Mouse (Mus musculus): ENCODE results near the gene Fnbp1. TPM values are rescaled to one million over a fixed set of nuclear protein-coding genes. Genes with fewer than 3 reads are reported as not detected.

Gene Fnbp1
- 206 TPM for total RNA-seq (2023)

GRCm38 (mm10) chr2:31141867-31142454 is at the start of gene Fnbp1:
TSS of gene Fnbp1 (minus strand) at chr2:31142008.

GRCm38 (mm10) chr2:31151892-31152812 is 10.3 kb upstream of the Fnbp1 start, which contains the start of gene Gpr107:
TSS of gene Gpr107 (plus strand) at chr2:31152316.

GRCm38 (mm10) chr2:30981790-30982513 is 159.9 kb downstream of the Fnbp1 start, which contains the start of the genes BC005624 and Usp20:
TSS of gene BC005624 (minus strand) at chr2:30982201.
TSS of gene Usp20 (plus strand) at chr2:30982279.

Other genes starting within 250 kb of the Fnbp1 start
- not detected for gene Ptges, start 212.1 kb downstream of the Fnbp1 start, total RNA-seq (2023)
- 42.0 TPM for gene Tor1b, start 189.0 kb downstream of the Fnbp1 start, total RNA-seq (2023)
- 40.3 TPM for gene Tor1a, start 174.1 kb downstream of the Fnbp1 start, total RNA-seq (2023)
- gene BC005624, start 159.8 kb downstream of the Fnbp1 start, total RNA-seq (2023) = 90.7 TPM
- 29.1 TPM for gene Usp20, start 159.7 kb downstream of the Fnbp1 start, total RNA-seq (2023)
- gene Gpr107, start 10.3 kb upstream of the Fnbp1 start, total RNA-seq (2023) = 55.5 TPM
- gene Ncs1, start 103.8 kb upstream of the Fnbp1 start, total RNA-seq (2023) = 0.12 TPM
- gene Hmcn2, start 172.4 kb upstream of the Fnbp1 start, total RNA-seq (2023) = not detected